Mouse (Mus musculus) left cerebral cortex, adult 2 months (tissue): ENCODE results near the gene Atp6v1g1. TPM values are rescaled to one million over a fixed set of nuclear protein-coding genes. Genes with fewer than 3 reads are reported as not detected.

Source experiments
- DNase-seq, 2 experiments: peaks; one replicate each; pipeline ENCODE4 v3.0.0; 2021 to 2022; ENCODE audit warnings: low spot score in 2 of 2, mixed read lengths in 1 of 2; ENCODE audit errors: extremely low spot score in 1 of 2
- H3K27ac ChIP-seq: fragments of 200-600 bp; 2 replicates; pipeline ENCODE4 v1.8.1; 2022
- H3K4me3 ChIP-seq: fragments of 200-600 bp; 2 replicates; pipeline ENCODE4 v1.8.1; 2022
- CTCF ChIP-seq: fragments of 200-600 bp; IDR thresholded peaks from 2 replicates; pipeline ENCODE4 v1.8.1; 2022; ENCODE audit warnings: antibody characterized with exemption, mild to moderate bottlenecking, moderate library complexity
- intact Hi-C: fragments of 180-260 bp; cut with DNase I; formaldehyde crosslinking; loops from one replicate; pipeline ENCODE4 v1.15.1; 2025
- total RNA-seq, 2 experiments: library from RNA; stranded (reverse); gene quantifications; 2 replicates each; pipeline ENCODE4 v1.2.3; 2021

Gene Atp6v1g1
- total RNA-seq, 2 experiments from 2014 or later: 142 to 143 TPM

DNA sequence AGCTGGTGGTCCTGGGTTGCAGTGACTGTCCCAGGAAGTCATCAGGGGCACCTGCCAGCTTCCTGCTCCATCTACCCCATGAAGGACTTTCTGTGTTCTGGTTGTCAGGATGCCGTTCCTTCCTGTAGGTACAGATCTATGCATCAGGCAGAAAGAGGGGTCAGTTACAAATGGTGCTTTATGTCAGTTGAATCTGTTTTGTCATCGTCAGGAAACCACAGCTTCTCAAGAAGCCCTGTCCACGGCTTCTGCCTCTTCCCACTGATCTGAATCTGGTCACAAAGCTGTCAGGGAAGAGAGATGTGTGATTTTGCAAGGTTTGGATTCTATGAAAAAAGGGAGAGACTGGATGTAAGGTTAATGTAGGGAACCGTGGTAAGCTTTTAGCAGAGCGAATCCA is 29.6 kb upstream of the Atp6v1g1 start:
- intact Hi-C loops: no loop called here
- Histone ChIP-seq H3K4me3 (no peak overlapping the region), H3K27ac (no peak overlapping the region)
- no peak for DNase-seq
- TF ChIP-seq CTCF: no peak

DNA sequence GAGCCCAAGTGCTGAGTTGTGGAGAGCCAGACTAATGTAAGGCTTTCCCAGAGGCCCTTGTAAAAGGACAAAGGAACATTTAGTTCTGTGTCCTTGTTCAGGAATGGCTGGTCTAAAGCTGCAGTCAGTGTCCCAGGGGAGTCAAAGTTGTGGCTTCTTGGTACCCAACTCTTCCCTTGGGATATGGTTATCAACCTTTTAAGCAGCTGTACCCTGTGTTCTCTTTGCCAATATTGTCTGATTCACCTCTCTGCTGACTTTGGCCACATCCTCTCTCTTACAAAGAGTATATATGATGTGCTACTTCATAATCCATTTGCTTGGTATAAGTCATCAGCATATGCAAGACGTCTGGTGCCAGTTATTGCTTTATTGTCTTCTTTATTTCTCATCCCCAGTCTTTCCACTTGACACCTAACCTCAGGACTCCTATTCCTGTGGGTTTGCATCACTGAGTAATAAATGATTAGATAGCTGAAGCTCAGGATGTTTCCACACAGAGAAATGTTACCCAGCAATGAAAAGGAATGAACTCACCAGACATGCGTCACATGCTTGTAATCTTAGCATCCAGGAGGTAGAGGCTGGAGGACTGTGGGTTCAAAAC is 22.7 kb upstream of the Atp6v1g1 start:
- H3K27ac ChIP-seq: no peak overlapping the region
- intact Hi-C loops: no loop called here
- no peak overlapping the region for H3K4me3 ChIP-seq
- TF ChIP-seq CTCF: no peak
- no peak for DNase-seq

GRCm38 (mm10) chr4:63525514-63525913 is 19.1 kb upstream of the Atp6v1g1 start:
- intact Hi-C loops: no loop called here
- Histone ChIP-seq H3K27ac (no peak overlapping the region), H3K4me3 (no peak overlapping the region)
- no peak for DNase-seq
- TF ChIP-seq CTCF: no peak

GRCm38 (mm10) chr4:63528946-63529345 is 15.6 kb upstream of the Atp6v1g1 start:
- no peak for DNase-seq
- intact Hi-C loops: no loop called here
- no peak overlapping the region for H3K4me3 ChIP-seq
- no peak for TF ChIP-seq CTCF
- H3K27ac ChIP-seq: peak overlapping the region; percentile 24; the same call in 1 of the 2 replicates

GRCm38 (mm10) chr4:63530409-63530808 is 14.2 kb upstream of the Atp6v1g1 start:
- no peak for DNase-seq
- no peak overlapping the region for H3K27ac ChIP-seq
- intact Hi-C loops: no loop called here
- H3K4me3 ChIP-seq: no peak overlapping the region
- no peak for TF ChIP-seq CTCF

GRCm38 (mm10) chr4:63537602-63538001 is 7.0 kb upstream of the Atp6v1g1 start:
- Histone ChIP-seq H3K27ac (no peak overlapping the region), H3K4me3 (no peak overlapping the region)
- TF ChIP-seq CTCF: no peak
- intact Hi-C loops: no loop called here
- no peak for DNase-seq

- intact Hi-C loops: no loop called here
- H3K4me3 ChIP-seq: no peak overlapping the region
- TF ChIP-seq CTCF: no peak
- no peak for DNase-seq
- H3K27ac ChIP-seq: no peak overlapping the region
These were observed 2.4 kb upstream of the Atp6v1g1 start for GRCm38 (mm10) chr4:63542209-63542608.

GRCm38 (mm10) chr4:63543746-63544493 is 652 bp upstream of the Atp6v1g1 start:
- TF ChIP-seq CTCF: peak; percentile 5
- DNase-seq: peak in 1 of 2 experiments; percentile 49
- H3K27ac ChIP-seq: peak overlapping the region; percentile 82
- H3K4me3 ChIP-seq: peak overlapping the region; percentile 30
- intact Hi-C loops: no loop called here

- Histone ChIP-seq H3K4me3 (peak overlapping the region; percentile 69), H3K27ac (peak overlapping the region; percentile 91)
- intact Hi-C loops: loop anchor here (5.0 kb wide), 1 partner anchor 53 kb away; no protein-coding TSS in a partner anchor
- TF ChIP-seq CTCF: no peak
- no peak for DNase-seq
These were observed 823 bp downstream of the Atp6v1g1 start for GRCm38 (mm10) chr4:63545231-63545958.

DNA sequence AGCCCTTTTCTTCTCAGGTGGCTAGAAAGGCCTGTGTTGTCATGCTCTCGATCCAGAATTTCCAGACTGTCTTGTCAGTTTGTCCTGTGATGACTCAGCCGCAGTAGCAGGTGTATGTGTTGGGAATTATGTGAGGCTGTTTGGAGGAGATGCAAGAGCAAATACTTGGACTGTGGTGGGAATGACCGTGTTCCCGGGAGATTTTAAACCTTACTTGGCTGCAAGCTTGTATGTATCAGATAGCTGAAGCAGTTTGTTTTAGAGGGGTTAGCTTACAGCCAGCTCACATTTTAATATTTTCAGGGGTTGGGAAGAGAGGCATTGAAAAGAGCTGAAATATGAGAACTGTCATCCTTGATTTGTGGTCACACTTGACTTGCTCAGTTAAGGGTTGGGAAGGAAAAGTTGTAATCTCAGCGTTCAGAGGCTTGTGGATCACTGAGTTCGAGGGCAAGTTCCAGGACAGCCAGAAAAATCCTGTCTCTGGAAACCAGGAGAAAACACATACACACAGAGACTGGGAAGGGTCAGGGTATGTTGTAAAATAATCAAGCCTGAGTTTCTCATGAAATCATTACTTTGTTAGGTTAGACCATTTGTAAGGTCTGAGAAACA is 2.0 kb downstream of the Atp6v1g1 start:
- intact Hi-C loops: loop anchor here (5.0 kb wide), 1 partner anchor 54 kb away; no protein-coding TSS in a partner anchor
- Histone ChIP-seq H3K27ac (peak overlapping the region; percentile 16; the same call in 1 of the 2 replicates), H3K4me3 (peak overlapping the region; percentile 69)
- TF ChIP-seq CTCF: no peak
- no peak for DNase-seq

- Histone ChIP-seq H3K27ac (no peak overlapping the region), H3K4me3 (no peak overlapping the region)
- DNase-seq: no peak
- intact Hi-C loops: loop anchor here (5.0 kb wide), 1 partner anchor 55 kb away; no protein-coding TSS in a partner anchor
- no peak for TF ChIP-seq CTCF
These were observed 3.2 kb downstream of the Atp6v1g1 start for GRCm38 (mm10) chr4:63547799-63548198.
